Mouse (Mus musculus) embryo, embryonic 11.5 days (tissue): ENCODE data around the gene Gm10053.

ENCODE experiments used
- DNase-seq: peaks from one replicate; pipeline ENCODE4 v3.0.0-alpha.2; 2012; ENCODE audit warnings: low read depth, low spot score

Gene Gm10053

DNA sequence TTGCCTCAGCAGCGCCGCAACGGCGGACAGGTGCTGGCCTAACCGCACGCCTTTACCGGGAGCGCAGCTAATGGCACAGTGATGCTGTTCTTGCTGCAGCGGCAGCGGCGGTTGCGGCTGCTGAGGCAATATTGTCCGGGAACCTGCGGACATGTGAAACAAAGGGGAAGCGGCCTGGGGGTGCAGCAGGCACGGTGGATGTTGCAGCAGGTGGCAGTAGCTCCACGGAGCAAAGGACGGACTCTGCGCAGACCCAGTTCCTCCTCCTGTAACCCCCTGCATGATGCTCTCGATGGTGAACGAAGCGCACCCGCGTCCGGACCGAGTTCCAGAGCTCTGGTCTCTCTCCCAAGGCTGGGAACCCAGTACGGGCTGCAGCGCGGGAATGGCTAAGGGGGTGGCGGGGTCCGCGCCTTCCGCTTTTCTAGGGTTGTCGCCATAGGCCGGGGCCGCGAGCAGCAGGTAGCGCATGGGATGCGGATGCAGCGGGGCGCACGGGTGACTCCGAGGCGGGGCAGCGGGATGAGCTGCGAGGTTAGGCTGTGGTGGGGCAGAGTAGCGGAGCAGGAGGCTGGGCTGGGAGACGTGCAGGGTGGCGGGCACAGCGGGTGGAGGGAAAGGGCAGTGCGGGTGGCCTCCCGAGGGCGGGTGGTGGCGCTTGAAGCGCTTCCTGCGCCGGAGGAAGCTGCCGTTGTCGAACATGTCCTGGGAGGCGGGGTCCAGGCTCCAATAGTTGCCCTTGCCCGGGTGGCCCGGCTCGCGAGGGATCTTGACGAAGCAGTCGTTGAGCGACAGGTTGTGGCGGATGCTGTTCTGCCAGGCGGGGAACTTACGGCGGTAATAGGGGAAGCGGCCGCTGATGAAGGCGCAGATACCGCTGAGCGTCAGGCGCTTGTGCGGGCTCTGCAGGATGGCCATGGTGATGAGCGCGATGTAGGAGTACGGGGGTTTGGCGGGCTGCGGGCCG, 24.4 kb downstream of the Gm10053 start:
- no peak for DNase-seq

DNA sequence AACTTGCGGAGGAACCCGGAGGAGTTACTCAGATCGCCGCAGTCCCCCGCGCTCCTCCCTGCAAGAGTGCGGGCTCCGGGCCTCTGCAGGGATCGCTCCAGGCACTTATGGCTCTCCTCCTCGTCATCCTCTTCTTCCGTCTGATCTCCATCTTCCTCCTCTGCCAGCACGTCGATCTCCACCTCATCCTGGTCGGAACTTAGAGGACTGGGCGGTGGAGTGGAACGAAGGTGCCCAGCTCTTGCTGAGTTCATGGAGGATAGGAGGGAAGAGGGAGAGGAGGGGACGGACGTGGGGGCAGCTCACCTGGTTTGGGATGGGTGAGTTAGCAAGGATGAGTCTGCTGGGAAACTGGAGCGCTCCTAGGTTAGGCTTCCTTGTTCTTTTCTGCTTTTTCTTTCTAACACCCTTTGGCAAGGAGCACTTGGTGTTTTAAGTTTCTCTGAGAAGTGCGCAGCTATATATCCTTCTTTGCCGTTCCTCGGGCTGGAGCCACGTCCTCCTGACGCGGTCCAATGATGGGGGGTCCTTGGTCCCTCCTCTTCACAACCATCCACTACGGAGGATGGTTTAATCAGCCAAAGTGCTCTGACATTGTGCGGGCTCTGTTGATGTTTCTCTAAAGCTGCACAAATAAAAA, 25.2 kb downstream of the Gm10053 start, which contains the start of gene Foxd4:
TSS of gene Foxd4 (minus strand) at position 617 of the 640 bp plus-strand sequence.
- DNase-seq, result no peak

DNA sequence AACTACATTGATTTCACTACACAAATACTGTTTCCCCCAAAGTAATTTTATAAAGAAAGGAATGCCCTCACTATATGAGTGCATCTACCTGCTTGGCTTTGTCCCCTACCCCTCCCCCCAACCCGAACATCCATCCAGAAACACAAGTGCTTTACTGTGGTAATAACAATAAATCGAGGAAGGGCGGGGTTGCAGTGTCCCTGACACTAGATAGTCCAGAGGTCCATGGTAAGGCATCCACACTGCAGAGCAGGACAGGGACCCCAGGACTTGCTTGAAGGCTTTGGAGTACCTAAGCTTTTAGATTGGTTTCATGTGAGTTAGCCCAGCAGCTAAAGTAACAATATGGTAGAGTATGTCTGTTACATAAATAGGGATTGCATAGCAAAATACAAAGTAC, 26.2 kb downstream of the Gm10053 start:
- no peak for DNase-seq

DNA sequence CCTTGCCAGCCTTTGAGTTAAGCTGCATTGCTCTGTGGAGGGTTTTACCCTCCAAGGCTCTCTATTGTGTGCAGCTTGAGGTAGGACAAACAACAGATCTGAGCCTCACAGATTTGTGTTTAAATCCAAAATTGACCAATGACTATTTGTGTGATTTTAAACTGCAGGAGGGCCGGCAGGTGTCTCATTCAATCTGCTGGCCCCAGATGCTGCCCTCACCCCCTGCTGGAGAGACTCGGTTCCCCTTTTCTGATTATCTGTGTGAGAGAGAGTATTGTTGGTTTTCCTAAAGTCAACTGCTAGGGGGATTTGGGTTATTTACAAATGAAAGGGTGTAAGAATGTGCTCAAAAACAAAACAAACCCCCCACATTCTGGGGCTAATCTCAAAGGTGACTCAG, 26.8 kb downstream of the Gm10053 start:
- DNase-seq, result no peak

DNA sequence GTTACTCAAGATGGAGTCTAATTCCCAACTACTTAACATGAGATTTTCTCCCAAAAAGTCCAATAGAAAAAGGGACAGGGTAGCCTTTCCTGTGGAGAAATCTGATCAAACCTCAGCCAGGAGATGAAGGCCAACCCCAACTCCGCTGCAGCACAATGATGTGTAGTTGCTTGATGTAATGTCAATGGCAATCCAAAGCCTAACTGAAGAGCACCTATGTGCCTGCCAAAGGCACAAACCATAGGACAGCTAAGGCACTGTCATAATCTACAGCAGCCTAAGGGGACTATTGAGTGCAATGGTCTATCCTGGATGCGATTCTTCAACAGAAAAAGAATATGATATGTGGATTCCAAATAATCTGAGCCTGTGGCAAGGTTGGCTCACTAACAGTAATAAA, 27.3 kb downstream of the Gm10053 start:
- no peak for DNase-seq

DNA sequence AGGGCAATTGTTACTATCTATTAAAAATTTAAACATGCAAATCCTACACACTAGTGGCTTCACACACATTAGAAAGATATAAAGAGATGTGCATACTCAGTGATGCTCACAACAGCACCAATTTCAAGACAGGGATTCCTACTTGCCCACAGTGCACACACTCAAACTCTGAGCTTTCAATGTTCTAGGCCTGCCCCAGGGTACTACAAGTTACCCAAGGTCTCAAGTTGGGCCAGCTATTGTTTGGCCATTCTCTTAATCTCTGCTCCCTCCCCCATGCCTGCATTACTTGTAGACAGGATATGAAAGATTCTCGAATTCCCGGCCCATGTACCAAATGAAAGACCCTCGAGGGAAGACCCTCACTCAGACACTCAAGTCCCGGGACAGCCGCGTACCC, 32.2 kb downstream of the Gm10053 start:
- no peak for DNase-seq

DNA sequence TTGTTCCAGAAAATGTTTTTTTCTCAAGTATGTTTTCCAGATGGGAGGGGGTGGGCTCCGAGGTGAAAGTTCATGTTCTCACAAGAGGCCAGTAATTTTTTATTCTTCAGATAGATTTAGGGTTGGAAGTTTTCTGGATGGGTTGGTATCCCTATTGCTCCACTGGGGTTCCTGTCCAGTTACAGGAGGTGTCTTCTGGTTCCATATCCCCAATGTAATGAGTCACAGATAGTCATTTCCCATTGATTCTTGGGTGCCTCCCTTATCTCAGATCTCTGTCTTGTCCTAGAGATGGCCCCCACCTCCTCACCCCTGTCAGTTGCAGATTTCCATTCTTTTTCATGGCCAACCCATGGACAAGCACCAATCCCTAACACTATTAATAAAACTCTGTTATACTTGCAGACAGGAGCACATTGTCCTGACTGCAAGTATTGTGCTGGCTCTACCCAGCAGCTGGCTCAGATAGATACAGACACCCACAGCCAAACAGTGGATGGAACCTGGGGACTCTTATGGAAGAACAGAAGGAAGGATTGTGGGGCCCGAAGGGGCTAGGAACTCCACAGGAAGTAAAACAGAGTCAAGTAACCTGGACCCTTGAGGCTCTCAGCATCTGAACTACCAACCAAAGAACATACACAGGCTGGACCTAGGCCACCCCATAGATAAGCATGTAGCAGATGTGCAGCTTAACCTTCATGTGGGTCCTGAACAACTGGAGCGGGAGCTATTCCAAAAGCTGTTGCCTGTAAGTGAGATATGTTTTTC, 33.1 kb downstream of the Gm10053 start:
- no peak for DNase-seq

DNA sequence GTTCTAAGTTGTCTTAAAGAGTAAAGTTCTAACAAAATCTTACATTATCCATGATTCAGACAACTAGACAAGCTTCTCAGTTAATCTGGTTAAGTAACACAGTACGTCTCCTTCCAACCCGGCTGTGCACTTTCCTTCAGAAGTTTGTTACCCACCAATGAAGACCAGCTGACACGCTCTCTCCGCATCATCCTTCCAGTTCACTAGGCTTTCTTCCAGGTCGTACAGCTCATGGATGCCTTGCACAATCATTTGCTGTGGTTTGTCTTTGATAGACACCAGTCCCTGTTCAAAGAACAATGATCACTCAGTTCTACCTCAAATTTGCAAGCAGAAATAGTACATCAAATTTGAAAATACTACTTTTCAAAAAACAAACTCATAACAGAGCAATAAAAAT, 45.4 kb downstream of the Gm10053 start:
- DNase-seq, result no peak
